Mouse (Mus musculus) limb, embryonic 14.5 days (tissue): ENCODE data around the gene Nucb1. TPM values are rescaled to one million over a fixed set of nuclear protein-coding genes. Genes with fewer than 3 reads are reported as not detected.

Source experiments
- ATAC-seq: fragments of 200-750 bp; cut with Nextera tagmentation; 2 replicates; pipeline ENCODE4 v1.8.0; 2017; ENCODE audit warnings: low read depth, moderate number of reproducible peaks, moderate TSS enrichment; ENCODE audit not compliant: low FRiP score
- DNase-seq: peaks from one replicate; pipeline ENCODE4 v3.0.0-alpha.2; 2015; ENCODE audit warnings: low spot score
- H3K27ac ChIP-seq: fragments of 300-500 bp; sonication (generic); replicated peaks from 2 replicates; pipeline ENCODE4 v1.5.1; 2014; ENCODE audit warnings: low read depth, mild to moderate bottlenecking, low read length, moderate library complexity, mixed read lengths
- H3K27me3 ChIP-seq: fragments of 300-500 bp; sonication (generic); 2 replicates; pipeline ENCODE4 v1.6.1; 2014; ENCODE audit warnings: low read length, mixed read lengths; ENCODE audit not compliant: control insufficient read depth, insufficient read depth
- H3K36me3 ChIP-seq: fragments of 300-500 bp; sonication (generic); 2 replicates; pipeline ENCODE4 v1.6.1; 2014; ENCODE audit warnings: mild to moderate bottlenecking, low read length, moderate library complexity, mixed read lengths; ENCODE audit not compliant: control insufficient read depth, insufficient read depth
- H3K4me1 ChIP-seq: fragments of 300-500 bp; sonication (generic); 2 replicates; pipeline ENCODE4 v1.6.1; 2014; ENCODE audit warnings: antibody characterized with exemption, low read length, mixed read lengths; ENCODE audit not compliant: control insufficient read depth, insufficient read depth
- H3K4me2 ChIP-seq: fragments of 300-500 bp; sonication (generic); replicated peaks from 2 replicates; pipeline ENCODE4 v1.6.1; 2014; ENCODE audit warnings: low read depth, mild to moderate bottlenecking, low read length, moderate library complexity; ENCODE audit not compliant: severe bottlenecking
- H3K4me3 ChIP-seq: fragments of 300-500 bp; sonication (generic); replicated peaks from 2 replicates; pipeline ENCODE4 v1.5.1; 2014; ENCODE audit warnings: low read length
- H3K9ac ChIP-seq: fragments of 300-500 bp; sonication (generic); 2 replicates; pipeline ENCODE4 v1.6.1; 2014; ENCODE audit warnings: mild to moderate bottlenecking, low read depth, low read length, moderate library complexity; ENCODE audit not compliant: severe bottlenecking
- H3K9me3 ChIP-seq: fragments of 300-500 bp; sonication (generic); 2 replicates; pipeline ENCODE4 v1.6.1; 2016; ENCODE audit warnings: low read length; ENCODE audit not compliant: control insufficient read depth
- POLR2A ChIP-seq: fragments of 200-500 bp; IDR thresholded peaks from 2 replicates; pipeline ENCODE4 v1.8.0; 2012; ENCODE audit warnings: inconsistent platforms, mild to moderate bottlenecking, moderate library complexity, borderline replicate concordance; ENCODE audit not compliant: insufficient read depth, insufficient read length; ENCODE audit errors: extremely low read depth
- WGBS: fragments of 180-500 bp; shearing (Covaris S2); extraction: QIAGEN DNeasy Blood & Tissue Kit; methylation state at CpG from one replicate; pipeline ENCODE4 v1.1.7; 2014; 5-methylcytosine and 5-hydroxymethylcytosine counted together
- polyA plus RNA-seq, 2 experiments: library from polyadenylated mRNA; depleted of rRNA in 1 of 2; stranded (reverse) in 1 of 2; unstranded in 1 of 2; fragments of >200 nt; fragmentation: Nextera tagmentation in 1 of 2; extraction: Ambion mirVana in 1 of 2; gene quantifications; 2 replicates each; pipeline versions ENCODE4 v1.2.1 to v1.2.3; 2012 to 2014

Nucb1 gene
- polyA plus RNA-seq, 2 experiments: 239 to 299 TPM

- WGBS: 23% methylated on average over 19 of the region's 19 CpGs
- Histone ChIP-seq H3K36me3 (peaks cover 33% of the 10 kb centered on the region), H3K4me3 (peak overlapping the region; percentile 74), H3K4me1 (peaks cover 13% of the 10 kb centered on the region), H3K4me2 (peak overlapping the region; percentile 97), H3K9me3 (no peaks in the 10 kb centered on the region), H3K27me3 (no peaks in the 10 kb centered on the region), H3K27ac (peak overlapping the region; percentile 90; the same call in 1 of the 2 replicates), H3K9ac (peak overlapping the region; percentile 83)
- TF ChIP-seq POLR2A: no peak
- ATAC-seq: no peak
- DNase-seq: no peak
Observed at GRCm38 (mm10) chr7:45509181-45509882, 874 bp downstream of the Nucb1 start.

- Histone ChIP-seq H3K9ac (no peak overlapping the region), H3K27ac (no peak overlapping the region), H3K4me1 (peaks cover 13% of the 10 kb centered on the region), H3K4me3 (peak overlapping the region; percentile 74; the same call in 1 of the 2 replicates), H3K36me3 (peaks cover 33% of the 10 kb centered on the region), H3K4me2 (peak overlapping the region; percentile 97; the same call in 1 of the 2 replicates), H3K27me3 (no peaks in the 10 kb centered on the region), H3K9me3 (no peaks in the 10 kb centered on the region)
- 75% methylated on average over 6 of the region's 6 CpGs for WGBS
- DNase-seq (no peak), ATAC-seq (no peak)
- no peak for TF ChIP-seq POLR2A
Observed at GRCm38 (mm10) chr7:45508561-45508960, 1.6 kb downstream of the Nucb1 start.

GRCm38 (mm10) chr7:45507583-45507982 lies 2.6 kb downstream of the Nucb1 start:
- Histone ChIP-seq H3K36me3 (peaks cover 43% of the 10 kb centered on the region), H3K4me2 (no peak overlapping the region), H3K27ac (no peak overlapping the region), H3K9ac (no peak overlapping the region), H3K4me1 (peaks cover 13% of the 10 kb centered on the region), H3K27me3 (no peaks in the 10 kb centered on the region), H3K4me3 (no peak overlapping the region), H3K9me3 (no peaks in the 10 kb centered on the region)
- no peak for TF ChIP-seq POLR2A
- WGBS: 89% methylated on average over 6 of the region's 6 CpGs
- DNase-seq: no peak
- ATAC-seq: no peak

- no peak for TF ChIP-seq POLR2A
- Histone ChIP-seq H3K4me3 (no peak overlapping the region), H3K9ac (no peak overlapping the region), H3K36me3 (peaks cover 95% of the 10 kb centered on the region), H3K4me2 (no peak overlapping the region), H3K27ac (no peak overlapping the region), H3K9me3 (no peaks in the 10 kb centered on the region), H3K4me1 (no peaks in the 10 kb centered on the region), H3K27me3 (no peaks in the 10 kb centered on the region)
- ATAC-seq: no peak
- no peak for DNase-seq
- WGBS: 95% methylated on average over 6 of the region's 6 CpGs
Observed at GRCm38 (mm10) chr7:45498427-45498826, 11.8 kb downstream of the Nucb1 start.

- H3K36me3 ChIP-seq: peaks cover 78% of the 10 kb centered on the region
- no peak for DNase-seq
Observed at GRCm38 (mm10) chr7:45494548-45494947, 15.7 kb downstream of the Nucb1 start.

More at GRCm38 (mm10) chr7:45494548-45494947, 15.7 kb downstream of the Nucb1 start:
- no peak overlapping the region for H3K27ac ChIP-seq
- peaks cover 7% of the 10 kb centered on the region; the same call in 1 of the 2 replicates for H3K4me1 ChIP-seq
- TF ChIP-seq POLR2A: no peak
- ATAC-seq: no peak
- no peak overlapping the region for H3K4me3 ChIP-seq
- WGBS: 86% methylated on average over 9 of the region's 9 CpGs
- no peaks in the 10 kb centered on the region for H3K9me3 ChIP-seq
- no peak overlapping the region for H3K4me2 ChIP-seq
- H3K9ac ChIP-seq: no peak overlapping the region
- no peaks in the 10 kb centered on the region for H3K27me3 ChIP-seq
